Mouse (Mus musculus): ENCODE results near the gene A4galt. TPM values are rescaled to one million over a fixed set of nuclear protein-coding genes. Genes with fewer than 3 reads are reported as not detected.

Gene A4galt
- total RNA-seq, 4 experiments from 2014 or later: 3.2 to 5.9 (median 5.4) TPM

Other genes with a start within 250 kb of the A4galt start
- 1 to 10 TPM; 2.3 to 4.1 (median 3.6) TPM for gene Nfam1, start 218.5 kb downstream of the A4galt start, total RNA-seq (2022)
- 10 to 100 TPM in 2 of 4 experiments, 1 to 10 TPM in 2; 8.6 to 12.4 (median 10.0) TPM for gene Serhl, start 162.3 kb downstream of the A4galt start, total RNA-seq (2022)
- gene Rrp7a, start 129.0 kb downstream of the A4galt start, total RNA-seq (2022): 100 to 1,000 TPM; 128 to 155 (median 146) TPM
- 10 to 100 TPM; 93.8 to 98.2 (median 96.0) TPM for gene Poldip3, start 102.4 kb downstream of the A4galt start, total RNA-seq (2022)
- 10 to 100 TPM; 74.6 to 85.7 (median 80.2) TPM for gene Cyb5r3, start 79.2 kb downstream of the A4galt start, total RNA-seq (2022)
- gene Arfgap3, start 98.5 kb upstream of the A4galt start, total RNA-seq (2022): 10 to 100 TPM; 21.8 to 28.5 (median 23.8) TPM
- gene Pacsin2, start 212.8 kb upstream of the A4galt start, total RNA-seq (2022): 100 to 1,000 TPM in 2 of 4 experiments, 10 to 100 TPM in 2; 86.2 to 103 (median 98.5) TPM